Mouse (Mus musculus): Measurements from ENCODE around the gene Smad3.

Smad3 gene

GRCm38 (mm10) chr9:63701258-63701956 lies 56.4 kb downstream of the Smad3 start:
- DNase-seq (ENCODE audit: low spot score in 2 of 2), result no peak

GRCm38 (mm10) chr9:63699145-63699544 lies 58.6 kb downstream of the Smad3 start:
- no peak for DNase-seq (ENCODE audit: low spot score in 2 of 2)

- no peak for DNase-seq (ENCODE audit: low spot score in 2 of 2)
Observed at GRCm38 (mm10) chr9:63698320-63699045, 59.3 kb downstream of the Smad3 start.

- DNase-seq (ENCODE audit: low spot score in 2 of 2), result no peak
Observed at GRCm38 (mm10) chr9:63697606-63698005, 60.2 kb downstream of the Smad3 start.

GRCm38 (mm10) chr9:63696463-63697105 lies 61.2 kb downstream of the Smad3 start:
- no peak for DNase-seq (ENCODE audit: low spot score in 2 of 2)

GRCm38 (mm10) chr9:63691960-63692359 lies 65.8 kb downstream of the Smad3 start:
- no peak for DNase-seq (ENCODE audit: low spot score in 2 of 2)

GRCm38 (mm10) chr9:63690511-63690910 lies 67.3 kb downstream of the Smad3 start:
- no peak for DNase-seq (ENCODE audit: low spot score in 2 of 2)

GRCm38 (mm10) chr9:63687413-63688015 lies 70.3 kb downstream of the Smad3 start:
- no peak for DNase-seq (ENCODE audit: low spot score in 2 of 2)

GRCm38 (mm10) chr9:63685352-63685751 lies 72.4 kb downstream of the Smad3 start:
- no peak for DNase-seq (ENCODE audit: low spot score in 2 of 2)

- no peak for DNase-seq (ENCODE audit: low spot score in 2 of 2)
Observed at GRCm38 (mm10) chr9:63684277-63684676, 73.5 kb downstream of the Smad3 start.

GRCm38 (mm10) chr9:63682943-63683342 lies 74.9 kb downstream of the Smad3 start:
- no peak for DNase-seq (ENCODE audit: low spot score in 2 of 2)

GRCm38 (mm10) chr9:63682301-63682700 lies 75.5 kb downstream of the Smad3 start:
- DNase-seq (ENCODE audit: low spot score in 2 of 2), result no peak

GRCm38 (mm10) chr9:63678076-63678475 lies 79.7 kb downstream of the Smad3 start:
- no peak for DNase-seq (ENCODE audit: low spot score in 2 of 2)

- peak; percentile 51 to 59 for DNase-seq (ENCODE audit: low spot score in 2 of 2)
Observed at GRCm38 (mm10) chr9:63677621-63678020, 80.2 kb downstream of the Smad3 start.

- no peak for DNase-seq (ENCODE audit: low spot score in 2 of 2)
Observed at GRCm38 (mm10) chr9:63674613-63675012, 83.2 kb downstream of the Smad3 start.

GRCm38 (mm10) chr9:63673494-63673805 lies 84.3 kb downstream of the Smad3 start:
- DNase-seq (ENCODE audit: low spot score in 2 of 2), result no peak

GRCm38 (mm10) chr9:63672797-63673493 lies 84.8 kb downstream of the Smad3 start:
- DNase-seq (ENCODE audit: low spot score in 2 of 2), result no peak

- no peak for DNase-seq (ENCODE audit: low spot score in 2 of 2)
Observed at GRCm38 (mm10) chr9:63669816-63670215, 88.0 kb downstream of the Smad3 start.

GRCm38 (mm10) chr9:63668621-63669020 lies 89.2 kb downstream of the Smad3 start:
- DNase-seq (ENCODE audit: low spot score in 2 of 2), result no peak

GRCm38 (mm10) chr9:63667373-63667724 lies 90.4 kb downstream of the Smad3 start:
- DNase-seq (ENCODE audit: low spot score in 2 of 2), result no peak

- no peak for DNase-seq (ENCODE audit: low spot score in 2 of 2)
Observed at GRCm38 (mm10) chr9:63666612-63667372, 91.0 kb downstream of the Smad3 start.
